ENCODE assay signal across 9 mouse cellular contexts in genomic region chr1:60862951-60863461, GRCm38 (mm10). TPM values are rescaled to one million over a fixed set of nuclear protein-coding genes. Genes with fewer than 3 reads are reported as not detected.
DNase-seq lines count a peak whose midpoint lies in the region; ATAC-seq and TF ChIP-seq lines count a peak whose summit lies in the region.
"Had no signal": no experiment of that assay in that cellular context is flagged by ENCODE, and none has a peak within 500 bp of the region (broad histone marks: within the 10 kb centered on the region; RNA-seq: fewer than 3 reads in every experiment).

No protein-coding gene starts in this region.

- no peaks in the 10 kb centered on the region for H3K27me3 ChIP-seq in kidney, adult 2 months (replicated peaks; ENCODE audit: control insufficient read depth, insufficient read depth, low read length)

- no peak overlapping the region for H3K4me3 ChIP-seq in layer of hippocampus, adult 2 months
- no peak overlapping the region for H3K4me3 ChIP-seq in kidney, adult 2 months (ENCODE audit: insufficient read depth, low read depth, low read length)
- H3K4me3 ChIP-seq in lung, adult 2 months (replicated peaks; ENCODE audit: extremely low read depth, low read depth, low read length): no peak overlapping the region

- H3K36me3 ChIP-seq in kidney, adult 2 months (ENCODE audit: control insufficient read depth, insufficient read depth, low read length): no peaks in the 10 kb centered on the region

- WGBS in kidney, adult 2 months: 12% methylated on average over 13 of the region's 13 CpGs
- WGBS in lung, adult 2 months: 13% methylated on average over 13 of the region's 13 CpGs

- TF ChIP-seq CTCF in layer of hippocampus, adult 2 months (conservative IDR thresholded peaks at IDR 0.05): no peak
- TF ChIP-seq CTCF in kidney, adult 2 months (conservative IDR thresholded peaks at IDR 0.05; ENCODE audit: insufficient read depth, insufficient read length, low read depth, low read length): no peak
- TF ChIP-seq CTCF in lung, adult 2 months (IDR thresholded peaks at IDR 0.05; ENCODE audit: insufficient read depth, low read length): no peak

- no peak for ATAC-seq in megakaryocyte-erythroid progenitor cell, adult 5-6 weeks (replicated peaks; ENCODE audit: low FRiP score, low TSS enrichment, poor library complexity, severe bottlenecking)

- peak overlapping the region; percentile 28; the same call in 1 of the 2 replicates for H3K27ac ChIP-seq in layer of hippocampus, adult 2 months
- H3K27ac ChIP-seq in kidney, adult 2 months (ENCODE audit: insufficient read depth, low read depth, low read length): 0 out of 2 replicates have a peak overlapping the region, but pooled peaks have one; percentile 9

- TF ChIP-seq POLR2A in kidney, adult 2 months (IDR thresholded peaks at IDR 0.05; ENCODE audit: low read depth, low read length): no peak
- TF ChIP-seq POLR2A in lung, adult 2 months (IDR thresholded peaks at IDR 0.05; ENCODE audit: borderline replicate concordance, extremely low read depth, low read depth, low read length): no peak

- no peaks in the 10 kb centered on the region for H3K4me1 ChIP-seq in kidney, adult 2 months (ENCODE audit: control insufficient read depth, insufficient read depth, low read length)
- H3K4me1 ChIP-seq in lung, adult 2 months (ENCODE audit: control insufficient read depth, insufficient read depth, low read length): peaks cover 6% of the 10 kb centered on the region

- no peak for DNase-seq in layer of hippocampus, adult 2 months (ENCODE audit: low spot score in 2 of 2)
- DNase-seq in layer of hippocampus, postnatal 14 days (ENCODE audit: low spot score in 2 of 2): no peak
- DNase-seq in gastrocnemius, postnatal 10 days: peak; percentile 34
- DNase-seq in kidney, adult 2 months: peak; percentile 33
- DNase-seq in lung, adult 2 months: peak; percentile 25
- no peak for DNase-seq in c-Kit-positive CD71-positive TER-119-positive erythroid progenitor cells, embryonic 14.5 days (ENCODE audit: low spot score)
- DNase-seq in urinary bladder, postnatal 14 days (ENCODE audit: low spot score): no peak

RNA-seq across cellular contexts. Expression of gene Ctla4, which starts 23.8 kb away (rescaled TPM):
- total RNA-seq in layer of hippocampus, adult 2 months (2021): not detected
- not detected for total RNA-seq in layer of hippocampus, postnatal 14 days (2021)
- total RNA-seq in gastrocnemius, postnatal 10 days (2021): not detected
- polyA plus RNA-seq in kidney, adult 2 months (2012; rRNA removed): 0.27 TPM in 1 of 2 replicates, not detected in the other
- polyA plus RNA-seq in lung, adult 2 months (2012; rRNA removed): 0.18 and 0.19 TPM in 2 replicates
- not detected in 2 replicates for total RNA-seq in megakaryocyte-erythroid progenitor cell, adult 5-6 weeks (2014; fragmentation: Nextera tagmentation)
- not detected in 2 replicates for total RNA-seq in megakaryocyte-erythroid progenitor cell, adult 5-6 weeks (2017)
- total RNA-seq: gastrocnemius, postnatal 4 days had no signal

Comparison
In these comparisons a context has a peak if more than half of its experiments do, and no peak if none do; other contexts are left out.
1. DNase-seq: peak in gastrocnemius, postnatal 10 days (single experiment), kidney, adult 2 months (single experiment) and lung, adult 2 months (single experiment); none in layer of hippocampus, adult 2 months (0 of 2), layer of hippocampus, postnatal 14 days (0 of 2), c-Kit-positive CD71-positive TER-119-positive erythroid progenitor cells, embryonic 14.5 days (single experiment) and urinary bladder, postnatal 14 days (single experiment).